Mouse (Mus musculus) left cerebral cortex, postnatal 14 days (tissue): Measurements from ENCODE around the gene Ablim1. TPM values are rescaled to one million over a fixed set of nuclear protein-coding genes. Genes with fewer than 3 reads are reported as not detected.

Source experiments
- DNase-seq, 2 experiments: peaks; one replicate each; pipeline ENCODE4 v3.0.0; 2021 to 2022; ENCODE audit warnings: low spot score in 2 of 2, mixed read lengths in 1 of 2
- intact Hi-C: fragments of 180-260 bp; cut with DNase I; formaldehyde crosslinking; loops from one replicate; pipeline ENCODE4 v1.15.1; 2025
- total RNA-seq, 2 experiments: library from RNA; stranded (reverse); gene quantifications; 2 replicates each; pipeline ENCODE4 v1.2.3; 2021

The Ablim1 gene
- total RNA-seq, 2 experiments from 2014 or later = 105 to 120 TPM

DNA sequence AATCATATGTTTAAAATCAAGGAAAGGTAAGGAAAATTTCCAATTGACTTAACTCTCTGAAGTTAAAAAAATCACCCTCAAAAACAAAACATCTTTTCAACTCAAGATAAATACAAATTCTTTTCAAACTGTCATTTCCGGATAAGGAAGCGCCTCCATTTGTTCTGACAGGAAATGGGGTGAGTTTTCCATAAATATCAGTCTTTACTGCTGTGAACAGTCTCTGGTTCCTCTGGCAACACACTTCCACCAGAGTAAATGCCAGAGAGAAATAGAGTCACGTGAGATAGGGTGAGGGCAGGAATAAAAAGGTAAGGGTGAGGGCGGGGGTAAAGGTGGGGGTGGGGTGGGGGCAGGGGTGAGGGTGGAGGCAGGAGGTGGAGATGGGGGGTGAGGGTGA lies 189.8 kb downstream of the Ablim1 start:
- intact Hi-C loops = no loop called here

GRCm38 (mm10) chr19:57124138-57124519 lies 190.6 kb downstream of the Ablim1 start:
- intact Hi-C loops = no loop called here
- no peak for DNase-seq

More for the DNA sequence above, 189.8 kb downstream of the Ablim1 start:
- no peak for DNase-seq

- no peak for DNase-seq
- intact Hi-C loops = no loop called here
Measured at GRCm38 (mm10) chr19:57123503-57124137, 191.1 kb downstream of the Ablim1 start.

- no peak for DNase-seq
Measured at GRCm38 (mm10) chr19:57122261-57122660, 192.5 kb downstream of the Ablim1 start.

DNA sequence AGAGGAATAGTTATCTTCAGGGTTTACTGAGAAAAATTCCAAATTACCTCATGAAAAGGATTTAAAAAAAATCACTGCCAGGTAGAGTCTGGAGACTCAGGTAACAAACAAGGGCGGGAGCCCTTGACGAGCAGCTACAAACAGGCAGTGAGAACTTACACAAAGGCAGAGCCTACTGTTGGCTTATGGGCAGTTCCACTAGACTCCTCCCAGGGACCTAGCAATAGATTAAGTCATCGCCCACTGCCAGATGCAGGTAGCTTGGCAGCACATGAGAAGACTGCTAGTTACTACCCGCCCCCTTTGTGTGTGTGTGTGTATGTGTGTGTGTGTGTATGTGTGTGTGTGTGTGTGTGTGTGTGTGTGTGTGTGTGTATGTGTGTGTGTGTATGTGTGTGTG lies 193.7 kb downstream of the Ablim1 start:
- intact Hi-C loops = no loop called here
- DNase-seq = no peak

More at GRCm38 (mm10) chr19:57122261-57122660, 192.5 kb downstream of the Ablim1 start:
- intact Hi-C loops = no loop called here

- intact Hi-C loops = no loop called here
- DNase-seq = no peak
Measured at GRCm38 (mm10) chr19:57119661-57120060, 195.1 kb downstream of the Ablim1 start.

- DNase-seq = peak; percentile 78 to 89
- intact Hi-C loops = no loop called here
Measured at GRCm38 (mm10) chr19:57118785-57119565, 195.7 kb downstream of the Ablim1 start.

GRCm38 (mm10) chr19:57117751-57118150 lies 197.0 kb downstream of the Ablim1 start:
- DNase-seq = no peak
- intact Hi-C loops = no loop called here

GRCm38 (mm10) chr19:57116871-57117501 lies 197.7 kb downstream of the Ablim1 start:
- no peak for DNase-seq
- intact Hi-C loops = no loop called here

DNA sequence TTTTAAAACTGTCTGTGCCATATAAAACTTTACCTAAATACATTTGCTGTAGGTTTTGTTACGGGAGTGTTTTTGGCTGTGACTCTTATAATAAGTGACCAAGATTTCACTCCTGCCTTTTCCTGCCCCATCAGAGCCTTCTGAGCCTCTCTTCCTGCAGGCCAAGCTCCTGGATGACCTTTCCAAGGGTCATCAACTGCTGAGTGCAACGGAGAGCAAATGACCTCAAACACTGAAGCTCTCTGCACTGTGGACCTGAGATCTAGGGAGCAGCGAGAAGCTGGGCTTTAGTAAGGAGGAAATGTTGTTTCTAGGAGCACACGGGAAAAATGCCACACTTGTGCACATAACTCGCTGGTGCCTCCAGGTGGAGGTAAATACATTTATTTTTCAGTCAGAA lies 199.0 kb downstream of the Ablim1 start:
- intact Hi-C loops = no loop called here
- no peak for DNase-seq

- intact Hi-C loops = no loop called here
Measured at GRCm38 (mm10) chr19:57114951-57115350, 199.8 kb downstream of the Ablim1 start.

GRCm38 (mm10) chr19:57113975-57114374 lies 200.7 kb downstream of the Ablim1 start:
- no peak for DNase-seq
- intact Hi-C loops = no loop called here

More at GRCm38 (mm10) chr19:57114951-57115350, 199.8 kb downstream of the Ablim1 start:
- no peak for DNase-seq

DNA sequence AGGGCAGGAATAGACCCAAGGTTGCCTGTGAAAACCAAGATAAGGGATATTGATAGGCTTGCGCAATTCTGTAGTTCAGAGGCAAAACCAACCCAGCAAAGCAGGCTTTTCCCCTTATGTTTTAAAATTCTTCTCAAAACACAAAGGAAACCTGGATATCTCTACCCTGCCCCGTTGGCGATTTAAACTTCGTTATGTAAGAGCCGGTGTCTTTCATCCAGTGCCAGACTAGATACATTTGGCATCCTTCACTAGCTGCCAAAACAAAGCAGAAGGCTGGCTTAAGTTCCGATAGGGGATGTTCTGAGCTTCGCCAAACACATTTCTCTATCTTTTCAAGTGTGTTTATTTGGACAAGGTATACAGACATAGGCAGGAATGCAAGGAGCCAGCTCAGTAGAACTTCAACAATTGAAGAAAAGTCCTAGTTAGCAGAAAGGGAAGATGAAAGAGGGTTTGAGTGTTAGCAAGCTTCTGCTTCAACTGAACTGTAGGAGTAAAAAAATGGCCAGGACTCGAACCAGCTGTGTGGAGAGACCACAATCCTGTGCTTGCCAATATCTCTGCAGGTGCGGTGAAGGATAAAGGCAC lies 201.8 kb downstream of the Ablim1 start:
- intact Hi-C loops = no loop called here
- no peak for DNase-seq

- no peak for DNase-seq
- intact Hi-C loops = no loop called here
Measured at GRCm38 (mm10) chr19:57112231-57112815, 202.4 kb downstream of the Ablim1 start.

- intact Hi-C loops = no loop called here
- DNase-seq = no peak
Measured at GRCm38 (mm10) chr19:57111301-57111700, 203.4 kb downstream of the Ablim1 start.

GRCm38 (mm10) chr19:57109620-57110019 lies 205.1 kb downstream of the Ablim1 start:
- intact Hi-C loops = loop anchor here (5.0 kb wide), 1 partner anchor 42 kb away; no protein-coding TSS in a partner anchor
- no peak for DNase-seq

DNA sequence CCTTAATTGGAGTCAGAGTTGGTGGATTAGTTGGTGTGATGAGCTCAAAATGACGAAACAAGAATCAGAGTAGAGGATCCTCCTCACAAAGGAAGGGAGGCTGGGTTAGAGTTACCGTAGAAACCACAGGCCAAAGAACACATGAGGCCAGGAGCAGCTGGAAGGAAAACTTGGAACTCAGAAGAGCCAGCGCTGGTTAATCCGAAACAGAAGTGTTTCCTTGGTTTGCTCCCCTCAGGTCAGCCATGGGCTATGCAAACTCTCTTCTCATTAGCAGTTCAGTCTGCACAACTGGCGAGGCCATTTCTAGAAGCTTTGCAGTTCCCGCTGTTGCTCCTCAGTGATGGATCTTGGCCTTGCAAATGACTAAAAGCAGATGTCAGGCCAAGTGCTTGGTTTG lies 208.2 kb downstream of the Ablim1 start:
- intact Hi-C loops = loop anchor here (5.0 kb wide), 1 partner anchor 39 kb away; no protein-coding TSS in a partner anchor

GRCm38 (mm10) chr19:57106031-57106430 lies 208.7 kb downstream of the Ablim1 start:
- DNase-seq = no peak
- intact Hi-C loops = loop anchor here (5.0 kb wide), 1 partner anchor 39 kb away; no protein-coding TSS in a partner anchor

More for the DNA sequence above, 208.2 kb downstream of the Ablim1 start:
- no peak for DNase-seq

DNA sequence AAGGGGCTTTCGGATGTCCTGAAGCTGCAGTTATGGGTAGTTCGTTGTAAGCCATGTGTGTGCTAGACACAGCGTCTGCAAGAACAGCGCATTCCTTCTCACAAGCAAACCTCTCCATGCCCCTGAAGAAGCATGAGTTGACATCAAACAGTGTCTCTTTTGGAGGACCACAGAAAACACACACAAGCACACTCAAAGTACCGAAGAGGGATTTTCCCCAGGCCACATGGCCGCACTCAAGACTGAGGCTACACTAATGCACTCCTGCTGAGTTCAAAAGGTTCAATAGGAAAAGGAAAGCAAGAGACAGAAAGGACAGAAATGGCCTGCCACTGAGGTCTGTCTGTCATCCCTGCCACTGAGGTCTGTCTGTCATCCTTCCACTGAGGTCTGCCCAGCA lies 209.6 kb downstream of the Ablim1 start:
- intact Hi-C loops = loop anchor here (5.0 kb wide), 1 partner anchor 38 kb away; no protein-coding TSS in a partner anchor

More for the DNA sequence above, 209.6 kb downstream of the Ablim1 start:
- no peak for DNase-seq
